Mouse (Mus musculus) heart, postnatal 0 days (tissue): Measurements from ENCODE around the gene Igfn1. TPM values are rescaled to one million over a fixed set of nuclear protein-coding genes. Genes with fewer than 3 reads are reported as not detected.

Experiments used
- ATAC-seq: fragments of 200-750 bp; cut with Nextera tagmentation; 2 replicates; pipeline ENCODE4 v1.8.0; 2017; ENCODE audit warnings: low read depth, moderate number of reproducible peaks, moderate library complexity; ENCODE audit not compliant: insufficient read depth
- DNase-seq: peaks from one replicate; pipeline ENCODE4 v3.0.0-alpha.2; 2016; ENCODE audit warnings: low spot score
- H3K27ac ChIP-seq: fragments of 300-500 bp; sonication (generic); 2 replicates; pipeline ENCODE4 v1.5.1; 2014; ENCODE audit warnings: low read depth, mild to moderate bottlenecking
- H3K27me3 ChIP-seq: fragments of 300-500 bp; sonication (generic); 2 replicates; pipeline ENCODE4 v1.6.1; 2014; ENCODE audit warnings: low read length, mixed read lengths; ENCODE audit not compliant: control insufficient read depth, insufficient read depth
- H3K36me3 ChIP-seq: fragments of 300-500 bp; sonication (generic); replicated peaks from 2 replicates; pipeline ENCODE4 v1.6.1; 2014; ENCODE audit warnings: low read length, mixed read lengths; ENCODE audit not compliant: control insufficient read depth, insufficient read depth
- H3K4me1 ChIP-seq: fragments of 300-500 bp; sonication (generic); 2 replicates; pipeline ENCODE4 v1.6.1; 2014; ENCODE audit warnings: antibody characterized with exemption; ENCODE audit not compliant: control insufficient read depth, insufficient read depth
- H3K4me2 ChIP-seq: fragments of 300-500 bp; sonication (generic); 2 replicates; pipeline ENCODE4 v1.6.1; 2014; ENCODE audit warnings: low read depth, mild to moderate bottlenecking, low read length, moderate library complexity
- H3K4me3 ChIP-seq: fragments of 300-500 bp; sonication (generic); 2 replicates; pipeline ENCODE4 v1.5.1; 2014; ENCODE audit warnings: low read depth, low read length
- H3K9ac ChIP-seq: fragments of 300-500 bp; sonication (generic); replicated peaks from 2 replicates; pipeline ENCODE4 v1.6.1; 2014; ENCODE audit warnings: low read depth, low read length, mixed read lengths
- H3K9me3 ChIP-seq: fragments of 300-500 bp; sonication (generic); replicated peaks from 2 replicates; pipeline ENCODE4 v1.6.1; 2016; ENCODE audit warnings: low read length; ENCODE audit not compliant: control insufficient read depth
- CTCF ChIP-seq: IDR thresholded peaks from 2 replicates; pipeline ENCODE4 v1.5.1; 2016; ENCODE audit warnings: antibody characterized with exemption, control low read depth, low read depth
- EP300 ChIP-seq: IDR thresholded peaks from 2 replicates; pipeline ENCODE4 v1.6.1; 2016; ENCODE audit warnings: antibody characterized with exemption, low read depth
- WGBS: fragments of 180-500 bp; shearing (Covaris S2); extraction: QIAGEN DNeasy Blood & Tissue Kit; methylation state at CpG from one replicate; pipeline ENCODE4 v1.1.7; 2014; 5-methylcytosine and 5-hydroxymethylcytosine counted together
- polyA plus RNA-seq: library from polyadenylated mRNA; unstranded; fragments of >200 nt; fragmentation: Nextera tagmentation; extraction: Ambion mirVana; gene quantifications from 2 replicates; pipeline ENCODE4 v1.2.1, GENCODE M21; 2015
- total RNA-seq: library from RNA; depleted of rRNA; stranded (reverse); fragments of >200 nt; gene quantifications from 2 replicates; pipeline ENCODE4 v1.2.3, GENCODE M21; 2014; ENCODE audit warnings: low replicate concordance

Gene Igfn1
- total and polyA plus RNA-seq, 2 experiments from 2014 or later: 0.05 TPM; not detected in 1

- no peak overlapping the region for H3K4me2 ChIP-seq
- no peak overlapping the region for H3K4me3 ChIP-seq
- H3K27ac ChIP-seq: no peak overlapping the region
- no peak overlapping the region for H3K9ac ChIP-seq
- H3K4me1 ChIP-seq: no peaks in the 10 kb centered on the region
- no peak for DNase-seq
- 0 out of 2 replicates have a peak, but pooled peaks cover 8% of the 10 kb centered on the region for H3K27me3 ChIP-seq
- H3K36me3 ChIP-seq: no peaks in the 10 kb centered on the region
- ATAC-seq: no peak
- 70% methylated on average over 11 of the region's 11 CpGs for WGBS
- no peak for TF ChIP-seq EP300
- TF ChIP-seq CTCF: no peak
- no peaks in the 10 kb centered on the region for H3K9me3 ChIP-seq
Measured at GRCm38 (mm10) chr1:135964561-135964960, 41.6 kb downstream of the Igfn1 start.

- no peak overlapping the region for H3K4me3 ChIP-seq
- DNase-seq (no peak), ATAC-seq (no peak)
- H3K4me1 ChIP-seq: no peaks in the 10 kb centered on the region
- H3K27ac ChIP-seq: no peak overlapping the region
- H3K36me3 ChIP-seq: no peaks in the 10 kb centered on the region
- WGBS: 39% methylated on average over 5 of the region's 5 CpGs
- H3K27me3 ChIP-seq: 0 out of 2 replicates have a peak, but pooled peaks cover 8% of the 10 kb centered on the region
- no peak overlapping the region for H3K9ac ChIP-seq
- H3K4me2 ChIP-seq: no peak overlapping the region
- TF ChIP-seq EP300 (no peak), CTCF (no peak)
- no peaks in the 10 kb centered on the region for H3K9me3 ChIP-seq
Measured at GRCm38 (mm10) chr1:135963177-135963576, 43.0 kb downstream of the Igfn1 start.

- H3K27me3 ChIP-seq: 0 out of 2 replicates have a peak, but pooled peaks cover 8% of the 10 kb centered on the region
- DNase-seq (peak; percentile 42), ATAC-seq (peak; percentile 53; the same call in 1 of the 2 replicates)
- no peaks in the 10 kb centered on the region for H3K36me3 ChIP-seq
- TF ChIP-seq CTCF: peak; percentile 77
- no peak for TF ChIP-seq EP300
- 38% methylated on average over 4 of the region's 4 CpGs for WGBS
- no peak overlapping the region for H3K4me3 ChIP-seq
- H3K9me3 ChIP-seq: no peaks in the 10 kb centered on the region
- H3K9ac ChIP-seq: no peak overlapping the region
- no peak overlapping the region for H3K4me2 ChIP-seq
- H3K27ac ChIP-seq: no peak overlapping the region
- no peaks in the 10 kb centered on the region for H3K4me1 ChIP-seq
Measured at GRCm38 (mm10) chr1:135958483-135958882, 47.7 kb downstream of the Igfn1 start.

- no peak for ATAC-seq
- no peak overlapping the region for H3K4me3 ChIP-seq
- no peaks in the 10 kb centered on the region for H3K9me3 ChIP-seq
- H3K9ac ChIP-seq: no peak overlapping the region
- WGBS: 65% methylated on average over 2 of the region's 2 CpGs
- no peak for DNase-seq
- H3K27me3 ChIP-seq: peaks cover 12% of the 10 kb centered on the region; the same call in 1 of the 2 replicates
- H3K4me2 ChIP-seq: no peak overlapping the region
- TF ChIP-seq EP300: no peak
- TF ChIP-seq CTCF: no peak
- H3K36me3 ChIP-seq: no peaks in the 10 kb centered on the region
- H3K4me1 ChIP-seq: no peaks in the 10 kb centered on the region
- H3K27ac ChIP-seq: no peak overlapping the region
Measured at GRCm38 (mm10) chr1:135948871-135949270, 57.3 kb downstream of the Igfn1 start.

- Histone ChIP-seq H3K4me3 (no peak overlapping the region), H3K36me3 (no peaks in the 10 kb centered on the region), H3K4me1 (no peaks in the 10 kb centered on the region), H3K9ac (no peak overlapping the region), H3K27ac (no peak overlapping the region), H3K4me2 (no peak overlapping the region), H3K27me3 (peaks cover 23% of the 10 kb centered on the region), H3K9me3 (no peaks in the 10 kb centered on the region)
- WGBS: 54% methylated on average over 4 of the region's 4 CpGs
- ATAC-seq (no peak), DNase-seq (no peak)
- no peak for TF ChIP-seq EP300
- TF ChIP-seq CTCF: no peak
Measured at GRCm38 (mm10) chr1:135946247-135946646, 59.9 kb downstream of the Igfn1 start.

GRCm38 (mm10) chr1:135945711-135946110 lies 60.4 kb downstream of the Igfn1 start:
- Histone ChIP-seq H3K27me3 (peaks cover 23% of the 10 kb centered on the region), H3K36me3 (no peaks in the 10 kb centered on the region), H3K4me1 (no peaks in the 10 kb centered on the region), H3K9me3 (no peaks in the 10 kb centered on the region), H3K4me2 (no peak overlapping the region), H3K27ac (no peak overlapping the region), H3K9ac (no peak overlapping the region), H3K4me3 (no peak overlapping the region)
- peak; percentile 56 for TF ChIP-seq CTCF
- no peak for TF ChIP-seq EP300
- WGBS: 6% methylated on average over 7 of the region's 7 CpGs
- DNase-seq (peak; percentile 55), ATAC-seq (no peak)
